Mouse (Mus musculus): ENCODE measurements around the gene Rere. TPM values are rescaled to one million over a fixed set of nuclear protein-coding genes. Genes with fewer than 3 reads are reported as not detected.

Gene Rere
- polyA plus RNA-seq, 1 experiment, result 58.8 TPM

DNA sequence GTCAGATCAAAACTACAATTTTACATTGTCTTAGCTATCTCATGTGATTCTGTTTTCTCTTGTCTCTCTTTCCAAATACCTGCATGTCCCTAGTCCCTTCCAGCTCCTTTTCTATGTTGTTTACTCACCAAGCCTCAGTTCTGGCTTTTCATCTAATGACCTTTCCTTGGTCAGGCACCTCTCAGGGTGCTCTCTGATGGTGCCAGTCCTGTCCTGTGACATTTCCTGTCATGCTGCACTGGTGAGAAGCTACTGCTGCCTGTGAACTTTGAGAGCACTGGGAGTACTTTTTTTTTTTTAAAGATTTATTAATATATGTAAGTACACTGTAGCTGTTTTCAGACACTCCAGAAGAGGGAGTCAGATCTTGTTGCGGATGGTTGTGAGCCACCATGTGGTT is 25.8 kb downstream of the Rere start:
- no peak for DNase-seq
- WGBS, result 60% methylated on average over 1 of the region's 1 CpGs

DNA sequence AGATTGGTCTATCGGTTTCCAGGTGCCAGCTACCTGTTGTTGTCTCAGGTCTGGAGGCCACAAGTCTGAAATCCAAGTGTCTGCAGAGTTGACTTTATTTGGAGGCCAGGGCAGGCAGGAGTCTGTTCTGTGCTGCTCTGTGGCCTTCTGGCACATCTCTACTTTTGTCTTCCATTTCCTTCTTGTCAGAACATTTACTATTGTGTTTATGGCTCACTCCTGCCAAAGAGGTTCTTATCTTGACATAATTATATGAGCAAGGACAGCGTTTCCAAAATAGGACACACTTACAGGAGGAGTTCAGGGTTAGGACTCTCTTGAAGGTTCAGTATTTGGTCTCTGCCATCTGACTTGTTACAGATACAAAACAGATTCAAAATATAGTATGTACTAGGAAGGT is 30.0 kb downstream of the Rere start:
- Histone ChIP-seq H3K27ac (ENCODE audit: insufficient read depth, low read depth, low read length) (no peak overlapping the region), H3K27me3 (replicated peaks; ENCODE audit: control insufficient read depth, insufficient read depth, low read length) (no peaks in the 10 kb centered on the region; the same call in 1 of the 2 replicates), H3K4me1 (ENCODE audit: control insufficient read depth, insufficient read depth, low read length) (peaks cover 24% of the 10 kb centered on the region), H3K36me3 (ENCODE audit: control insufficient read depth, insufficient read depth, low read length) (no peaks in the 10 kb centered on the region), H3K4me3 (ENCODE audit: insufficient read depth, low read depth, low read length) (no peak overlapping the region)
- 49% methylated on average over 2 of the region's 2 CpGs for WGBS
- no peak for DNase-seq
- TF ChIP-seq CTCF (conservative IDR thresholded peaks at IDR 0.05; ENCODE audit: insufficient read depth, insufficient read length, low read depth, low read length) (no peak), POLR2A (IDR thresholded peaks at IDR 0.05; ENCODE audit: low read depth, low read length) (no peak)

More for the DNA sequence above, 25.8 kb downstream of the Rere start:
- TF ChIP-seq CTCF (conservative IDR thresholded peaks at IDR 0.05; ENCODE audit: insufficient read depth, insufficient read length, low read depth, low read length), result no peak
- TF ChIP-seq POLR2A (IDR thresholded peaks at IDR 0.05; ENCODE audit: low read depth, low read length), result no peak
- Histone ChIP-seq H3K27me3 (replicated peaks; ENCODE audit: control insufficient read depth, insufficient read depth, low read length) (no peaks in the 10 kb centered on the region; the same call in 1 of the 2 replicates), H3K36me3 (ENCODE audit: control insufficient read depth, insufficient read depth, low read length) (no peaks in the 10 kb centered on the region), H3K27ac (ENCODE audit: insufficient read depth, low read depth, low read length) (no peak overlapping the region), H3K4me3 (ENCODE audit: insufficient read depth, low read depth, low read length) (no peak overlapping the region), H3K4me1 (ENCODE audit: control insufficient read depth, insufficient read depth, low read length) (peaks cover 42% of the 10 kb centered on the region)

DNA sequence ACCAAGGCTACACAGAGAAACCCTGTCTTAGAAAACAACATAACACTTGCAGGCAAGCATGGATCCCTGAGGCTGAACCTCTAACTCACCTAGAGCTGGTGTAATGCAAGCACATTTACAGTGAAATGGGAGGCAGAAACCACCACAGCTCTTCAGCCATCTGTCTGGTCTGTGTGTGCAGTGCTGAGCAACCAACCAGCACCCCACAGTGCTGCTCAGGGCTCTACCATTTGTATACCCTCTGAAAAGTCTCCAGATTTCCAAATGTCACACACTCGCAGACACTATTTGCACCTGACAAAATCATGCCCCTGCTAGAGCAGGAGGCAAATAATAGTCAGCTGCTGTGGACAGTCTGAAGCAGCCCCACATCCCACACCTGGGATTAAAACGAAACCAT is 31.2 kb downstream of the Rere start:
- no peaks in the 10 kb centered on the region; the same call in 1 of the 2 replicates for H3K27me3 ChIP-seq (replicated peaks; ENCODE audit: control insufficient read depth, insufficient read depth, low read length)
- H3K36me3 ChIP-seq (ENCODE audit: control insufficient read depth, insufficient read depth, low read length), result no peaks in the 10 kb centered on the region
- no peak overlapping the region for H3K4me3 ChIP-seq (ENCODE audit: insufficient read depth, low read depth, low read length)
- TF ChIP-seq POLR2A (IDR thresholded peaks at IDR 0.05; ENCODE audit: low read depth, low read length), result no peak
- TF ChIP-seq CTCF (conservative IDR thresholded peaks at IDR 0.05; ENCODE audit: insufficient read depth, insufficient read length, low read depth, low read length), result no peak
- no peak overlapping the region for H3K27ac ChIP-seq (ENCODE audit: insufficient read depth, low read depth, low read length)
- H3K4me1 ChIP-seq (ENCODE audit: control insufficient read depth, insufficient read depth, low read length), result peaks cover 13% of the 10 kb centered on the region
- DNase-seq, result no peak
- 96% methylated on average over 2 of the region's 2 CpGs for WGBS

DNA sequence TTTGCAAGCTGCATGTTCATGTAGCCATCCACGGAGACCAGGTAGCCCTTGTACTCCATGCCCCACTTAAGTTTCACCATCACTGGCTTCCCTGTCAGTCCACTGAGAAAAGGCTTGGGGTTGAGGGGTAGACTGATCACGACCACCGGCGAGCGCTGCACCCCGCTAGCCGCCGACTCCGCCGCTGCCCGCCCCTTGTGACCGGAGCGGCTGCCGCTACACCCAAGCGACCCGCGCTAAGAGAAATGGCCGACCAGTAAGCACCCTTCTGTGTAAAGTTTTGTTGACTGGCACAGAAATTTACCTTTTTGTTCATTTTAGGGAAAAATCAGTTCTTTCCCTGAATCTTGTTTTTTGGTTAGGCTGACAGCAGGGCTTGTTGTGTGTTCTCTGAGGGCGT is 33.9 kb downstream of the Rere start:
- 96% methylated on average over 19 of the region's 19 CpGs for whole genome bisulfite sequencing
- H3K27me3 ChIP-seq (replicated peaks; ENCODE audit: control insufficient read depth, insufficient read depth, low read length), result no peaks in the 10 kb centered on the region

DNA sequence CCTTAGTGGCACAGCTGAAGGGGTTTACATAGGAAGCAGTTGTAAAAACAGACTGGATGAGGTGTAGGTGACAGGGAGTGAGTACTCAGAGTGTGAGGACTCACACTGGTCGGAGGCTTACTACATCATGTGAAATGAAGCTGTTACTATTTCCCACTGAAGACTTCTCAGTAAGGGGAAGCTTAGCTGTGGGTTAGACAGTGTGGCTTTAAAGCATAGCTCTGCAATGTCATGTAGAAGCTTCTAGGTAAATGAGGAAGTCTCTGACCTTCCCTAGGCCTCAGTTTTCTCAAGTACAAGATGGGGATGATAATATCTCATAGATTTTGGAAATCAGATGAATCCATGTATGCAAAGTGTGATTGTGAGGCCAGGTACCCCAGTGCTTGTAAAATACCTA is 35.1 kb downstream of the Rere start:
- no peak overlapping the region for H3K27ac ChIP-seq (ENCODE audit: insufficient read depth, low read depth, low read length)
- TF ChIP-seq POLR2A (IDR thresholded peaks at IDR 0.05; ENCODE audit: low read depth, low read length) (no peak), CTCF (conservative IDR thresholded peaks at IDR 0.05; ENCODE audit: insufficient read depth, insufficient read length, low read depth, low read length) (no peak)
- DNase-seq, result no peak
- H3K4me1 ChIP-seq (ENCODE audit: control insufficient read depth, insufficient read depth, low read length), result no peaks in the 10 kb centered on the region
- H3K36me3 ChIP-seq (ENCODE audit: control insufficient read depth, insufficient read depth, low read length), result no peaks in the 10 kb centered on the region
- H3K27me3 ChIP-seq (replicated peaks; ENCODE audit: control insufficient read depth, insufficient read depth, low read length), result no peaks in the 10 kb centered on the region
- no peak overlapping the region for H3K4me3 ChIP-seq (ENCODE audit: insufficient read depth, low read depth, low read length)
- 96% methylated on average over 1 of the region's 1 CpGs for WGBS

More for the DNA sequence above, 33.9 kb downstream of the Rere start:
- no peaks in the 10 kb centered on the region for H3K36me3 ChIP-seq (ENCODE audit: control insufficient read depth, insufficient read depth, low read length)
- no peak overlapping the region for H3K27ac ChIP-seq (ENCODE audit: insufficient read depth, low read depth, low read length)
- H3K4me3 ChIP-seq (ENCODE audit: insufficient read depth, low read depth, low read length), result no peak overlapping the region
- no peak for DNase-seq
- H3K4me1 ChIP-seq (ENCODE audit: control insufficient read depth, insufficient read depth, low read length), result peaks cover 6% of the 10 kb centered on the region; the same call in 1 of the 2 replicates
- no peak for TF ChIP-seq POLR2A (IDR thresholded peaks at IDR 0.05; ENCODE audit: low read depth, low read length)
- no peak for TF ChIP-seq CTCF (conservative IDR thresholded peaks at IDR 0.05; ENCODE audit: insufficient read depth, insufficient read length, low read depth, low read length)

DNA sequence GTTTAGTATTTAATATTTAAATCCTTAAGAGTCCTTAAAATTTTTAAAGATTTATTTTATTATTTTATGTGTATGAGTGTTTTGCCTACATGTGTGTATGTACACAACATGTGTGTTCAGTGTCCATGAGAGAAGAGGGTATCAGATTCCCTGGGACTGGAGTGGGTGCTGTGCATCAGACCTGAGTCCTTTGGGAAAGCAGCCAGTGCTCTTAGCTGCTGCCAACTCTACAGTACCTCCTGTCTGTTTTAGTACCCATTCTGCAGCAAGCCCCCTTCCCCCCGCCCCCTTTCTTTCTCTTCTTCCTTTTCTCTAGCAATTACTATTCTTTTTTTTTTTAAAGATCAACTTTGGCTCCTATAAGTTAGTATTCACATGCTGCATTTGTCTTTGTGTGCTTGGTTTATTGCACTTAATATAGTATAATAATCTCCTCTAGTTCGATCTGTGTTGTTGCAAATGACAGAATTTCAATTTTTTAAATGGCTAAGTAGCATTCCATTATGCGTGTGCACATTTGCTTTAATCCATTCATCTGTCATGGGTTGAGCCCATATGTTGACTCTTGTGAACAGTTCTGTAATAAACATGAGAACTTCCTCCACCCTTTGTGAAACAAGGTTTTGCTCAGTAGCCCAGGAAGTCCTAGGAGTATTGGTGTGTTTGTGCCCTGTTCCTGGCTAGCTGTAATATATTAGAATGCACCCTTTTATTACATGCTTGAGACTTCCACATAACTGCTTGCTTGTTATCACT is 43.8 kb downstream of the Rere start:
- no peak for TF ChIP-seq CTCF (conservative IDR thresholded peaks at IDR 0.05; ENCODE audit: insufficient read depth, insufficient read length, low read depth, low read length)
- TF ChIP-seq POLR2A (IDR thresholded peaks at IDR 0.05; ENCODE audit: low read depth, low read length), result no peak
- H3K4me3 ChIP-seq (ENCODE audit: insufficient read depth, low read depth, low read length), result no peak overlapping the region

DNA sequence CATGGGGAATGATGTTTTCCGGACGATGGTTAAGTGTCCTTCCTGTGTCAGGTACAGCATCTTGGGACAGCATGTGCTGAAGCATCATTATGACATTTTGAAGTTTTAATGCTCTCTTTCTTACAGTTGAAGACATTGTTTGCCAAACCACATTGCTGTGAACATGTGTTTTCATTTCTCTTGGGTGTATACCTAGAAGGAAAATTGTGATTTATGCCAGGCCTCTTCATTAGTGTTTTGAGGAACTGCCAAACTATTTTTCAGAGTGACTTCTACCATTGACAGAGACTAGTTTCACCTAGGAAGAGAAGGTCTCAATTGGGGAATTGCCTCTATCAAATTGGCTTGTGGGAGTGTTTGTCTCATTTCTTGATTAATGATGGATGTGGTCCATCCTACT is 44.6 kb downstream of the Rere start:
- Histone ChIP-seq H3K36me3 (ENCODE audit: control insufficient read depth, insufficient read depth, low read length) (no peaks in the 10 kb centered on the region), H3K27me3 (replicated peaks; ENCODE audit: control insufficient read depth, insufficient read depth, low read length) (no peaks in the 10 kb centered on the region), H3K27ac (ENCODE audit: insufficient read depth, low read depth, low read length) (no peak overlapping the region), H3K4me3 (ENCODE audit: insufficient read depth, low read depth, low read length) (no peak overlapping the region), H3K4me1 (ENCODE audit: control insufficient read depth, insufficient read depth, low read length) (no peaks in the 10 kb centered on the region; the same call in 1 of the 2 replicates)
- no peak for DNase-seq
- 68% methylated on average over 2 of the region's 2 CpGs for WGBS
- no peak for TF ChIP-seq CTCF (conservative IDR thresholded peaks at IDR 0.05; ENCODE audit: insufficient read depth, insufficient read length, low read depth, low read length)
- TF ChIP-seq POLR2A (IDR thresholded peaks at IDR 0.05; ENCODE audit: low read depth, low read length), result no peak

More for the DNA sequence above, 43.8 kb downstream of the Rere start:
- WGBS, result 86% methylated on average over 3 of the region's 3 CpGs
- no peaks in the 10 kb centered on the region; the same call in 1 of the 2 replicates for H3K4me1 ChIP-seq (ENCODE audit: control insufficient read depth, insufficient read depth, low read length)
- no peaks in the 10 kb centered on the region for H3K36me3 ChIP-seq (ENCODE audit: control insufficient read depth, insufficient read depth, low read length)
- no peaks in the 10 kb centered on the region for H3K27me3 ChIP-seq (replicated peaks; ENCODE audit: control insufficient read depth, insufficient read depth, low read length)
- no peak overlapping the region for H3K27ac ChIP-seq (ENCODE audit: insufficient read depth, low read depth, low read length)
- no peak for DNase-seq
